Mouse (Mus musculus): Measurements from ENCODE around the gene Xpnpep1.

GRCm38 (mm10) chr19:53074899-53075722 is 35.1 kb upstream of the Xpnpep1 start:
- TF ChIP-seq POLR2A (IDR thresholded peaks at IDR 0.05; ENCODE audit: insufficient read depth, low read depth, low read length) (no peak), CTCF (IDR thresholded peaks at IDR 0.05) (no peak), EP300 (IDR thresholded peaks at IDR 0.05; ENCODE audit: insufficient read depth, low read depth, low read length) (no peak)
